Mouse (Mus musculus): ENCODE data around the gene Zfp319. TPM values are rescaled to one million over a fixed set of nuclear protein-coding genes. Genes with fewer than 3 reads are reported as not detected.

Zfp319 gene
- polyA plus RNA-seq, 1 experiment from 2014 or later = 11.5 TPM

DNA sequence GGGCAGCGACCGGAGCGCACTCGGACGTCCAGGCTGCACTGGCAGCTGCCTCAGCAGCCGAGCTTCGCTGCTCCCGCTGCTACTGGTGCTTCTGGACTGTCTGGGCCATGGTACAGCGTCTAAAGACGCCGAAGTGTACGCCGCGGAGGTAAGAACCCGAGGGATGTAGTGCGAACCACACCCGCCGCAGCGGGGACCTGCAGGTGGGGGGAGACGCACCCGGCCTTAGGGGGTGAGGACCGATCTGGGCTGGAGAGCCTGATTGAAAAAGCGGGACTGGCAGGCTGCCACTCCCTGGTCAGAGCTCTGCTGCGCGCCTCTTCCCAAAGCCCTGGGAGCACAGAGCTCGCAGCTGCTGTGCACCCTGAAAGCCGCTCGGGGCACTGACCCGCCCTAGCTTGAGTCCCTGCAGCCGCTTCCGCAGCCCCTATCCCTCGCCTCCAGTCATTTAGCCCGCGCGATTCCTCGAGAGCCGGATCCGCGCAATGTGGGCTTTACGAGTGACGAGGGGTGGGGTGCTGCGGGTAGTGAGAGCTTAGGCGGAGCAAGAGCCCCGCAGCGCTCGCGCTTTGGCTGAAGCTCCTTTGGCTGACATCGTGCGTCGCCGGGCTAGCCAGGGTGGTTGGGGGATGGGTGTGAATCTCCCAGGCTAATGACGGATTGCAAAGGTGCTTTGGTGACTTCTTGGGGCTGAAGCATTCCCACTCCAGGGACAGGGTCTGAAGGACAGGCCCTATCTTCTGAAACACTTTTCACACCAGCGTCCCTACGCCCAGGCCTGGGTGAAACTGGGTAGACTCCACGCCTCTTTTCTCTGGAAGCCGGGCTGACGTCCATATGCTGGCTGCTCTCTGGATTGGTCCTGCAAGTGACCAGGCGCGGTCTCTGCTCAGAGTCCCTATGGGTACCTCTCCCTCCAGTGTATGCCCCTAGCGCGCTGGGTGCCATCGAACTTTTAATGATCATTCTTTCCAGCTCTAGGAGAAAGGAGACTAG is 21.4 kb upstream of the Zfp319 start:
- Histone ChIP-seq H3K9ac (ENCODE audit: low read length) (peak overlapping the region; percentile 89), H3K4me1 (ENCODE audit: control insufficient read depth, insufficient read depth, low read length) (peaks cover 26% of the 10 kb centered on the region), H3K9me3 (replicated peaks; ENCODE audit: control insufficient read depth, low read length) (no peaks in the 10 kb centered on the region), H3K4me3 (ENCODE audit: low read depth, low read length) (peak overlapping the region; percentile 84), H3K27ac (ENCODE audit: low read depth, low read length) (peak overlapping the region; percentile 84), H3K36me3 (ENCODE audit: control insufficient read depth, insufficient read depth, low read length) (no peaks in the 10 kb centered on the region), H3K27me3 (replicated peaks; ENCODE audit: control insufficient read depth, insufficient read depth, low read length) (no peaks in the 10 kb centered on the region), H3K4me2 (ENCODE audit: low read length) (peak overlapping the region; percentile 93)
- DNase-seq (ENCODE audit: low spot score) (peak; percentile 76), ATAC-seq (peak; percentile 46)
- 2% methylated on average over 62 of the region's 62 CpGs for WGBS

- H3K9ac ChIP-seq (ENCODE audit: low read length) = peak within 1 kb of the TSS; percentile 89
- H3K4me1 ChIP-seq (ENCODE audit: control insufficient read depth, insufficient read depth, low read length) = peaks cover 26% of the 10 kb centered on the region
- H3K36me3 ChIP-seq (ENCODE audit: control insufficient read depth, insufficient read depth, low read length) = no peaks in the 10 kb centered on the region
- H3K27ac ChIP-seq (ENCODE audit: low read depth, low read length) = peak within 1 kb of the TSS; percentile 84
- under 1% methylated on average over 61 of the region's 80 CpGs for WGBS
- H3K4me3 ChIP-seq (ENCODE audit: low read depth, low read length) = peak within 1 kb of the TSS; percentile 84
- DNase-seq (ENCODE audit: low spot score) (peak; percentile 84), ATAC-seq (peak; percentile 73)
- H3K4me2 ChIP-seq (ENCODE audit: low read length) = peak within 1 kb of the TSS; percentile 93
- H3K9me3 ChIP-seq (replicated peaks; ENCODE audit: control insufficient read depth, low read length) = no peaks in the 10 kb centered on the region
- H3K27me3 ChIP-seq (replicated peaks; ENCODE audit: control insufficient read depth, insufficient read depth, low read length) = no peaks in the 10 kb centered on the region
Observed at GRCm38 (mm10) chr8:95352151-95352870, 20.6 kb upstream of the Zfp319 start, which contains the start of gene Mmp15. Gene Mmp15 (plus strand): TSS chr8:95352268.

DNA sequence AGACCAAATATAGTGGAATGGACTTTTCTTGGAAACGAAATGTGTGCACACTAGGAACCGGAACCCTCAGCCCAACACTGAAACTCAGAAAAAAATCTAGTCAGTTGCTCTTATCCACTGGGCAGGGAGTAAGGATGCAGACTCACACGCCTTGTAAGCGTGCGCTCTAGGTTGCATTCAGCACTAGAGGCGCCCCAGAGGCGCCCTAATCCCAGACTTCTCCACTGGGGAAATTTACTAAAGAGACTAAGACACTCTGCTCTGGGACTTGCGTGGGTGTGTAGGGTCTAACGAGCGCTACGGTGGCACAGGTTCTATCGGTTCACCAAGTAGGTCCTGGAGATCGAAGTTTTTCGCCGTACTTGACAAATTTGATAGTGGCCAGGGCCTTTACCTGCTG is 19.7 kb upstream of the Zfp319 start:
- 7% methylated on average over 15 of the region's 15 CpGs for WGBS
- Histone ChIP-seq H3K36me3 (ENCODE audit: control insufficient read depth, insufficient read depth, low read length) (no peaks in the 10 kb centered on the region), H3K4me2 (ENCODE audit: low read length) (peak overlapping the region; percentile 93), H3K4me1 (ENCODE audit: control insufficient read depth, insufficient read depth, low read length) (peaks cover 26% of the 10 kb centered on the region), H3K27me3 (replicated peaks; ENCODE audit: control insufficient read depth, insufficient read depth, low read length) (no peaks in the 10 kb centered on the region), H3K9me3 (replicated peaks; ENCODE audit: control insufficient read depth, low read length) (no peaks in the 10 kb centered on the region), H3K9ac (ENCODE audit: low read length) (peak overlapping the region; percentile 89; the same call in 1 of the 2 replicates), H3K27ac (ENCODE audit: low read depth, low read length) (no peak overlapping the region), H3K4me3 (ENCODE audit: low read depth, low read length) (peak overlapping the region; percentile 84)
- ATAC-seq (peak; percentile 24; the same call in 1 of the 2 replicates), DNase-seq (ENCODE audit: low spot score) (peak; percentile 77)

GRCm38 (mm10) chr8:95348811-95349630 is 17.3 kb upstream of the Zfp319 start:
- Histone ChIP-seq H3K9me3 (replicated peaks; ENCODE audit: control insufficient read depth, low read length) (no peaks in the 10 kb centered on the region), H3K4me1 (ENCODE audit: control insufficient read depth, insufficient read depth, low read length) (peaks cover 22% of the 10 kb centered on the region), H3K9ac (ENCODE audit: low read length) (no peak overlapping the region), H3K4me2 (ENCODE audit: low read length) (peak overlapping the region; percentile 14; the same call in 1 of the 2 replicates), H3K27me3 (replicated peaks; ENCODE audit: control insufficient read depth, insufficient read depth, low read length) (no peaks in the 10 kb centered on the region), H3K36me3 (ENCODE audit: control insufficient read depth, insufficient read depth, low read length) (peaks cover 14% of the 10 kb centered on the region), H3K27ac (ENCODE audit: low read depth, low read length) (no peak overlapping the region), H3K4me3 (ENCODE audit: low read depth, low read length) (no peak overlapping the region)
- ATAC-seq = peak; percentile 29; the same call in 1 of the 2 replicates
- 39% methylated on average over 19 of the region's 19 CpGs for WGBS
- peak; percentile 90 for DNase-seq (ENCODE audit: low spot score)

- H3K27ac ChIP-seq (ENCODE audit: low read depth, low read length) = no peak overlapping the region
- H3K4me3 ChIP-seq (ENCODE audit: low read depth, low read length) = no peak overlapping the region
- peaks cover 21% of the 10 kb centered on the region for H3K36me3 ChIP-seq (ENCODE audit: control insufficient read depth, insufficient read depth, low read length)
- 90% methylated on average over 2 of the region's 2 CpGs for WGBS
- DNase-seq (ENCODE audit: low spot score) (no peak), ATAC-seq (no peak)
- no peak overlapping the region for H3K4me2 ChIP-seq (ENCODE audit: low read length)
- H3K9me3 ChIP-seq (replicated peaks; ENCODE audit: control insufficient read depth, low read length) = no peaks in the 10 kb centered on the region
- no peak overlapping the region for H3K9ac ChIP-seq (ENCODE audit: low read length)
- H3K27me3 ChIP-seq (replicated peaks; ENCODE audit: control insufficient read depth, insufficient read depth, low read length) = no peaks in the 10 kb centered on the region
- H3K4me1 ChIP-seq (ENCODE audit: control insufficient read depth, insufficient read depth, low read length) = peaks cover 16% of the 10 kb centered on the region
Observed at GRCm38 (mm10) chr8:95348356-95348755, 16.6 kb upstream of the Zfp319 start.

DNA sequence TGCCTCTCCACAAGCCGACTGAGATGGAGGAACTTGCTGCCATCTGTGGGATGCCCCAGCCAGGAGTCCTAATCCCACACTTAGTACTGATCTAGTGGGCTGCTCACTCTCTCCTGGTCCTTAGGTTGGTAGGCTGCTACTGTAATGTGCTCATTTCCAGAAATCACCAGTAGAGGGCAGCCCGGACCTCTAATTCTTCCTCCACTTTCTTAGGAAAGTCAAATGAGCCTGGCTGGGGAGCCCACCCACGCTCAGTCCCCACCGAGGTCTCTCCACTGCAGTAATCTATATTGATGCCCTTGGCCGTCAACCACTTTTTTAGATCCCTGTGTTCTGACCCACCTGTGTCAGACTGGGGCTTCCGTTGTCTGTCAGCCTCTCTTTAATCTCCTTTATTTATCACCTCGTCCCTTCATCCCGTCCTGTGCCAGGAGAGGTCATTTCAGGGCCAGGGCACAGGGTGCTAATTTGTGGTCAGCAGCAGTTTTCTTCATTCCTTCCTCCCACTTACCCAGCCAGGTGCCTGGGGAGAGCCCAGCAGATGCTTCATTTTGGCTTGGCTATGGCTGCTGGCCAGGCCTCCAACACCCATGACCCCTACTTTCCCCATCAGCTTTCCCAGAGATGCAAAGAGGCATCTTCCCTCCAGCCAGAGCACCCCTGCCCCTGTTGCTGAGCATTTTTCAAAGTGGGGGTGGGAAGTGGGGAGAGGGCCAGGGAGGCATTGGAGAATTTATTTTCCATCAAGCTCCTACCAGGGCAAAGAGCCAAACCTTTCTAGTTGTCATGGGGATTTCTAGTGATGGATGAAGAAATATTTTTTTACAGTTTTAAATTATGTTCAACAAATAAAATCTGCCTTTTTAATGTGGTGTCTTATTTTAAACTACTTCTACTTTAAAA is 15.1 kb upstream of the Zfp319 start:
- DNase-seq (ENCODE audit: low spot score) (peak; percentile 88), ATAC-seq (peak; percentile 64)
- Histone ChIP-seq H3K27me3 (replicated peaks; ENCODE audit: control insufficient read depth, insufficient read depth, low read length) (no peaks in the 10 kb centered on the region), H3K9me3 (replicated peaks; ENCODE audit: control insufficient read depth, low read length) (no peaks in the 10 kb centered on the region), H3K4me2 (ENCODE audit: low read length) (no peak overlapping the region), H3K4me3 (ENCODE audit: low read depth, low read length) (no peak overlapping the region), H3K4me1 (ENCODE audit: control insufficient read depth, insufficient read depth, low read length) (peaks cover 14% of the 10 kb centered on the region), H3K9ac (ENCODE audit: low read length) (no peak overlapping the region), H3K27ac (ENCODE audit: low read depth, low read length) (no peak overlapping the region), H3K36me3 (ENCODE audit: control insufficient read depth, insufficient read depth, low read length) (peaks cover 32% of the 10 kb centered on the region)
- 41% methylated on average over 8 of the region's 8 CpGs for whole genome bisulfite sequencing

GRCm38 (mm10) chr8:95344668-95345067 is 12.9 kb upstream of the Zfp319 start:
- H3K4me1 ChIP-seq (ENCODE audit: control insufficient read depth, insufficient read depth, low read length) = peaks cover 6% of the 10 kb centered on the region
- H3K27ac ChIP-seq (ENCODE audit: low read depth, low read length) = no peak overlapping the region
- ATAC-seq (no peak), DNase-seq (ENCODE audit: low spot score) (no peak)
- peaks cover 48% of the 10 kb centered on the region for H3K36me3 ChIP-seq (ENCODE audit: control insufficient read depth, insufficient read depth, low read length)
- H3K9ac ChIP-seq (ENCODE audit: low read length) = no peak overlapping the region
- WGBS = 79% methylated on average over 6 of the region's 6 CpGs
- H3K4me2 ChIP-seq (ENCODE audit: low read length) = no peak overlapping the region
- H3K27me3 ChIP-seq (replicated peaks; ENCODE audit: control insufficient read depth, insufficient read depth, low read length) = no peaks in the 10 kb centered on the region
- no peak overlapping the region for H3K4me3 ChIP-seq (ENCODE audit: low read depth, low read length)
- no peaks in the 10 kb centered on the region for H3K9me3 ChIP-seq (replicated peaks; ENCODE audit: control insufficient read depth, low read length)

All from forebrain, embryonic 14.5 days (tissue).